Mouse (Mus musculus) cerebellum, adult 2 months (tissue): ENCODE data around the gene Gm44502.

Experiments used
- CTCF ChIP-seq: fragments of 200-500 bp; IDR thresholded peaks from 2 replicates; pipeline ENCODE4 v1.5.1; 2011; ENCODE audit warnings: low read depth, mild to moderate bottlenecking, control low read depth, low read length, moderate library complexity, borderline replicate concordance; ENCODE audit not compliant: insufficient read depth
- POLR2A ChIP-seq: fragments of 200-500 bp; IDR thresholded peaks from 2 replicates; pipeline ENCODE4 v1.6.1; 2011; ENCODE audit warnings: low read length, control low read depth, borderline replicate concordance; ENCODE audit not compliant: insufficient read depth

- TF ChIP-seq POLR2A (no peak), CTCF (no peak)
These were observed 46.9 kb upstream of the Gm44502 start for GRCm38 (mm10) chr15:89476475-89476815.
